Mouse (Mus musculus) retina, adult 2 months (tissue): Measurements from ENCODE around the gene Olfr1097.

Experiments
- DNase-seq: peaks from one replicate; pipeline ENCODE4 v3.0.0-alpha.2; 2012; ENCODE audit warnings: low read depth, low spot score

Olfr1097 gene

DNA sequence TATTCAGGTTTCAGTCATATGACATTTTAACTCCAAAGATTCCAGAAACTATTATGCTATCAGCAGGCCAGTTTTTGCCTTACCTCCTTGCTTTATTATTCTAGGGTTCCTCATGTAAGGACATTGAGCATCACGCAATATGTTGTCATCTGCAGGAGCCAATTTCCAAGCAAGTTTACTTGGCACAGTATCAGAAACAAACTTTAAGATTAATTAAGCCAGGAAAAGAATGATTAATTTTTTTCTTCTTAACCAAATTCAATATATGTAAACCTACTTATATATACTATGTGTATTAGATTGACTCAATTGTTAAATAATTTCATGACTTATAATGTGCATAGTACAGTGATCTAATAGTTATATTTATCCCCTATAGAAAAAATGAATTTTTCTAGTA is at the start of gene Olfr1097:
TSS of gene Olfr1097 (minus strand) at position 101 of the 400 bp plus-strand sequence.
- DNase-seq = no peak

- no peak for DNase-seq
These were observed 34.5 kb upstream of the Olfr1097 start for GRCm38 (mm10) chr2:86926557-86926956.

DNA sequence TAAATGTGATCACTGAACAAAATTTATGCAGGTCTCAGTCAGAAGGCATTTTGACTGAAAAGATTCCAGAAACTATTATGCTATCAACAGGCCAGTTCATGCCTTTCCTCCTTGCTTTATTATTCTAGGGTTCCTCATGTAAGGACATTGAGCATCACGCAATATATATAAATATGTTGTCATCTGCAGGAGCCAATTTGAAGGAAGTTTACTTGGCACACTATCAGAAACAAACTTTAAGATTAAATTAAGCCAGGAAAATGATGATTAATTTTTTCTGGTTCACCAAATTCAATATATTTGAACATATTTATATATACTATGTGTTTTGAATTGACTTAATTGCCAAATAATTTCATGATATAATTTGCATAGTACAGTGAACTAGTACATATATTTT is 32.4 kb upstream of the Olfr1097 start, which contains the start of gene Olfr1098:
TSS of gene Olfr1098 (minus strand) at position 101 of the 400 bp plus-strand sequence.
- no peak for DNase-seq

DNA sequence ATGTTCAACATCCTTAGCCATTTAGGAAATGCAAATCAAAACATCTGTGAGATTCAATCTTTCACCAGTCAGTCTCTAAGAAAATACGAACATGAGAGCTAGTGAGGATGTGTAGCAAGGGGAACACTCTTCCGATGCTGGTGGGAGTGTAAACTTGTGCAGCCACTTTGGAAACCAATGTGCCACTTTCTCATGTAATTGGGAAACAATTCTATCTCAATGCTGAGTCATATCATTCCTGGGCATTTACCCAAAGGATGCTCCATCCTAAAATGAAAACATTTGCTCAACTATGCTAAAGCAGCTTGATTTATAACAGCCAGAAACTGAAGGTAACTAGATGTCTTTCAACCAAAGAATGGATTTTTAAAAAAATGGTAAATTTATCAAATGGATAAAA is 13.6 kb upstream of the Olfr1097 start:
- DNase-seq = no peak

GRCm38 (mm10) chr2:86874702-86875101 is 17.3 kb downstream of the Olfr1097 start, which contains the start of gene Gm13723:
TSS of gene Gm13723 (minus strand) at chr2:86874802.
- no peak for DNase-seq

DNA sequence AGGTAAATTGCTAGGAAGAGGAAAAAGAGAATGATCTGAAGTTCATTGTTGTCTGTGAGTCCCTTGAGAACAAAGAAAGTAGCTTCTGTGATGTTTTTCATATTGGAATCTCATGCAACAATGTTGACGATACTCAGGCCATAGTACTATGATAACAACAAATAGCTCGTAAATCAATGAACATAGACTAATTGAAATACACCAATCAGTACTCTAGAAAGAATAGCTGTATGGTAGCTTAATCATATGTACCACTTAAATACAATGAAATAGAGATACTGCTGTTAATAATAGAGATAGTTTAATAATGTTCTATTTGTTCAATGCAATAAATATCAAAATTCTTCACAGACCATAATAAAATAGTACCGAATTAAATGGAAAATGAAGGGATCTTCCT is 40.4 kb downstream of the Olfr1097 start, which contains the start of gene Olfr1095:
TSS of gene Olfr1095 (minus strand) at position 101 of the 400 bp plus-strand sequence.
- DNase-seq = no peak
